Mouse (Mus musculus) heart, embryonic 12.5 days (tissue): ENCODE data around the gene Foxm1. TPM values are rescaled to one million over a fixed set of nuclear protein-coding genes. Genes with fewer than 3 reads are reported as not detected.

Experiments used
- ATAC-seq: fragments of 200-750 bp; cut with Nextera tagmentation; 2 replicates; pipeline ENCODE4 v1.8.0; 2017; ENCODE audit warnings: moderate TSS enrichment, moderate library complexity; ENCODE audit not compliant: insufficient number of reproducible peaks, low FRiP score
- H3K27ac ChIP-seq: fragments of 300-500 bp; sonication (generic); 2 replicates; pipeline ENCODE4 v1.5.1; 2016; ENCODE audit warnings: mild to moderate bottlenecking, moderate library complexity; ENCODE audit not compliant: poor library complexity, severe bottlenecking
- H3K27me3 ChIP-seq: fragments of 300-500 bp; sonication (generic); replicated peaks from 2 replicates; pipeline ENCODE4 v1.6.1; 2016; ENCODE audit warnings: mild to moderate bottlenecking, moderate library complexity
- H3K36me3 ChIP-seq: fragments of 300-500 bp; sonication (generic); 2 replicates; pipeline ENCODE4 v1.6.1; 2016; ENCODE audit warnings: mild to moderate bottlenecking, moderate library complexity
- H3K4me1 ChIP-seq: fragments of 300-500 bp; sonication (generic); replicated peaks from 2 replicates; pipeline ENCODE4 v1.6.1; 2016; ENCODE audit warnings: mild to moderate bottlenecking
- H3K4me2 ChIP-seq: fragments of 300-500 bp; sonication (generic); 2 replicates; pipeline ENCODE4 v1.6.1; 2016; ENCODE audit warnings: mild to moderate bottlenecking, moderate library complexity
- H3K4me3 ChIP-seq: fragments of 300-500 bp; sonication (generic); 2 replicates; pipeline ENCODE4 v1.5.1; 2016; ENCODE audit warnings: mild to moderate bottlenecking
- H3K9ac ChIP-seq: fragments of 300-500 bp; sonication (generic); 2 replicates; pipeline ENCODE4 v1.6.1; 2016; ENCODE audit warnings: mild to moderate bottlenecking, moderate library complexity
- H3K9me3 ChIP-seq: fragments of 300-500 bp; sonication (generic); replicated peaks from 2 replicates; pipeline ENCODE4 v1.6.1; 2016; ENCODE audit warnings: mild to moderate bottlenecking, moderate library complexity
- WGBS: fragments of 180-500 bp; shearing (Covaris S2); methylation state at CpG from one replicate; pipeline ENCODE4 v1.1.7; 2016; 5-methylcytosine and 5-hydroxymethylcytosine counted together
- polyA plus RNA-seq: library from polyadenylated mRNA; unstranded; fragments of >200 nt; fragmentation: Nextera tagmentation; extraction: Ambion mirVana; gene quantifications from 2 replicates; pipeline ENCODE4 v1.2.1, GENCODE M21; 2016

Gene Foxm1
- polyA plus RNA-seq, 1 experiment from 2014 or later, result 33.4 TPM

- H3K27me3 ChIP-seq, result no peaks in the 10 kb centered on the region
- no peak overlapping the region for H3K4me2 ChIP-seq
- H3K36me3 ChIP-seq, result peaks cover 31% of the 10 kb centered on the region
- no peaks in the 10 kb centered on the region for H3K9me3 ChIP-seq
- no peak overlapping the region for H3K27ac ChIP-seq
- H3K4me3 ChIP-seq, result no peak overlapping the region
- no peak overlapping the region for H3K9ac ChIP-seq
- 73% methylated on average over 3 of the region's 3 CpGs for WGBS
- ATAC-seq, result no peak
- H3K4me1 ChIP-seq, result peaks cover 11% of the 10 kb centered on the region
These were observed 8.6 kb upstream of the Foxm1 start for GRCm38 (mm10) chr6:128354140-128354539.

- H3K4me1 ChIP-seq, result peaks cover 11% of the 10 kb centered on the region
- peak overlapping the region; percentile 87 for H3K4me3 ChIP-seq
- H3K36me3 ChIP-seq, result peaks cover 31% of the 10 kb centered on the region
- no peaks in the 10 kb centered on the region for H3K27me3 ChIP-seq
- under 1% methylated on average over 28 of the region's 28 CpGs for WGBS
- H3K9me3 ChIP-seq, result no peaks in the 10 kb centered on the region
- peak overlapping the region; percentile 90 for H3K4me2 ChIP-seq
- ATAC-seq, result peak; percentile 63
- H3K9ac ChIP-seq, result peak overlapping the region; percentile 81
- peak overlapping the region; percentile 54; the same call in 1 of the 2 replicates for H3K27ac ChIP-seq
These were observed 7.5 kb upstream of the Foxm1 start for GRCm38 (mm10) chr6:128355201-128355681.

- peak within 1 kb of the TSS; percentile 54; the same call in 1 of the 2 replicates for H3K27ac ChIP-seq
- 0% methylated on average over 42 of the region's 42 CpGs for WGBS
- H3K9ac ChIP-seq, result peak within 1 kb of the TSS; percentile 81
These were observed 6.9 kb upstream of the Foxm1 start, which contains the start of gene Tulp3 for GRCm38 (mm10) chr6:128355726-128356416. Tulp3 (minus strand) TSS chr6:128355851.

GRCm38 (mm10) chr6:128358999-128359398 lies 3.8 kb upstream of the Foxm1 start:
- Histone ChIP-seq H3K9ac (no peak overlapping the region), H3K36me3 (peaks cover 22% of the 10 kb centered on the region), H3K9me3 (no peaks in the 10 kb centered on the region), H3K4me2 (no peak overlapping the region), H3K4me1 (peaks cover 19% of the 10 kb centered on the region), H3K4me3 (no peak overlapping the region), H3K27ac (no peak overlapping the region), H3K27me3 (no peaks in the 10 kb centered on the region)
- 39% methylated on average over 2 of the region's 2 CpGs for WGBS
- no peak for ATAC-seq

More at GRCm38 (mm10) chr6:128355726-128356416, 6.9 kb upstream of the Foxm1 start, which contains the start of gene Tulp3:
- peak; percentile 99 for ATAC-seq
- Histone ChIP-seq H3K36me3 (peaks cover 25% of the 10 kb centered on the region), H3K4me3 (peak within 1 kb of the TSS; percentile 87), H3K4me2 (peak within 1 kb of the TSS; percentile 90), H3K4me1 (peaks cover 11% of the 10 kb centered on the region), H3K9me3 (no peaks in the 10 kb centered on the region), H3K27me3 (no peaks in the 10 kb centered on the region)

GRCm38 (mm10) chr6:128361901-128362300 lies 866 bp upstream of the Foxm1 start:
- no peak for ATAC-seq
- Histone ChIP-seq H3K9me3 (no peaks in the 10 kb centered on the region), H3K27ac (peak overlapping the region; percentile 92), H3K4me3 (peak overlapping the region; percentile 95), H3K36me3 (peaks cover 38% of the 10 kb centered on the region), H3K4me1 (peaks cover 30% of the 10 kb centered on the region), H3K4me2 (peak overlapping the region; percentile 95), H3K27me3 (no peaks in the 10 kb centered on the region), H3K9ac (peak overlapping the region; percentile 94)
- WGBS, result 20% methylated on average over 9 of the region's 9 CpGs

GRCm38 (mm10) chr6:128363007-128363825 lies 449 bp downstream of the Foxm1 start:
- WGBS, result 1% methylated on average over 38 of the region's 46 CpGs
- H3K27ac ChIP-seq, result peak overlapping the region; percentile 92
- H3K27me3 ChIP-seq, result no peaks in the 10 kb centered on the region
- peak overlapping the region; percentile 95 for H3K4me3 ChIP-seq
- H3K4me1 ChIP-seq, result peaks cover 30% of the 10 kb centered on the region
- H3K4me2 ChIP-seq, result peak overlapping the region; percentile 95
- H3K9me3 ChIP-seq, result no peaks in the 10 kb centered on the region
- H3K9ac ChIP-seq, result peak overlapping the region; percentile 94
- peak; percentile 20 for ATAC-seq
- peaks cover 37% of the 10 kb centered on the region for H3K36me3 ChIP-seq

GRCm38 (mm10) chr6:128364721-128365120 lies 2.0 kb downstream of the Foxm1 start:
- no peak overlapping the region for H3K27ac ChIP-seq
- H3K9ac ChIP-seq, result no peak overlapping the region; the same call in 1 of the 2 replicates
- H3K4me1 ChIP-seq, result peaks cover 30% of the 10 kb centered on the region
- no peaks in the 10 kb centered on the region for H3K27me3 ChIP-seq
- peaks cover 43% of the 10 kb centered on the region for H3K36me3 ChIP-seq
- WGBS, result 78% methylated on average over 6 of the region's 6 CpGs
- ATAC-seq, result no peak
- no peaks in the 10 kb centered on the region for H3K9me3 ChIP-seq
- H3K4me2 ChIP-seq, result no peak overlapping the region
- H3K4me3 ChIP-seq, result no peak overlapping the region

GRCm38 (mm10) chr6:128366466-128366865 lies 3.7 kb downstream of the Foxm1 start:
- Histone ChIP-seq H3K27ac (no peak overlapping the region), H3K9me3 (no peaks in the 10 kb centered on the region), H3K4me2 (no peak overlapping the region), H3K27me3 (no peaks in the 10 kb centered on the region), H3K36me3 (peaks cover 61% of the 10 kb centered on the region), H3K4me3 (no peak overlapping the region), H3K4me1 (peaks cover 24% of the 10 kb centered on the region), H3K9ac (no peak overlapping the region)
- no peak for ATAC-seq
- WGBS, result 87% methylated on average over 5 of the region's 5 CpGs

GRCm38 (mm10) chr6:128370040-128370439 lies 7.3 kb downstream of the Foxm1 start:
- no peak for ATAC-seq
- Histone ChIP-seq H3K9ac (no peak overlapping the region), H3K36me3 (peaks cover 96% of the 10 kb centered on the region), H3K4me2 (no peak overlapping the region), H3K27me3 (no peaks in the 10 kb centered on the region), H3K4me3 (no peak overlapping the region), H3K27ac (no peak overlapping the region), H3K9me3 (no peaks in the 10 kb centered on the region), H3K4me1 (peaks cover 19% of the 10 kb centered on the region)
- WGBS, result 81% methylated on average over 5 of the region's 5 CpGs

- H3K4me3 ChIP-seq, result no peak within 1 kb of the TSS
- 40% methylated on average over 6 of the region's 6 CpGs for WGBS
- H3K9ac ChIP-seq, result no peak within 1 kb of the TSS
- H3K4me2 ChIP-seq, result no peak within 1 kb of the TSS
- H3K27me3 ChIP-seq, result no peaks in the 10 kb centered on the region
- H3K36me3 ChIP-seq, result peaks cover 61% of the 10 kb centered on the region
- no peaks in the 10 kb centered on the region for H3K9me3 ChIP-seq
- H3K27ac ChIP-seq, result no peak within 1 kb of the TSS
- peak; percentile 70; the same call in 1 of the 2 replicates for ATAC-seq
- H3K4me1 ChIP-seq, result 0 out of 2 replicates have a peak, but pooled peaks cover 10% of the 10 kb centered on the region
These were observed 12.4 kb downstream of the Foxm1 start, which contains the start of the genes Tex52 and Gm44596 for GRCm38 (mm10) chr6:128375192-128375591. Tex52 (plus strand) TSS chr6:128375456. Gm44596 (plus strand) TSS chr6:128375503.
